Mouse (Mus musculus) forebrain, embryonic 12.5 days (tissue): ENCODE results near the gene Ccdc27. TPM values are rescaled to one million over a fixed set of nuclear protein-coding genes. Genes with fewer than 3 reads are reported as not detected.

Experiments
- ATAC-seq: fragments of 200-750 bp; cut with Nextera tagmentation; 2 replicates; pipeline ENCODE4 v1.8.0; 2017; ENCODE audit warnings: moderate TSS enrichment; ENCODE audit not compliant: low FRiP score
- H3K27ac ChIP-seq: fragments of 300-500 bp; sonication (generic); 2 replicates; pipeline ENCODE4 v1.5.1; 2016; ENCODE audit warnings: mild to moderate bottlenecking
- H3K27me3 ChIP-seq: fragments of 300-500 bp; sonication (generic); 2 replicates; pipeline ENCODE4 v1.6.1; 2016; ENCODE audit warnings: mild to moderate bottlenecking
- H3K36me3 ChIP-seq: fragments of 300-500 bp; sonication (generic); replicated peaks from 2 replicates; pipeline ENCODE4 v1.6.1; 2016; ENCODE audit warnings: mild to moderate bottlenecking
- H3K4me1 ChIP-seq: fragments of 300-500 bp; sonication (generic); 2 replicates; pipeline ENCODE4 v1.6.1; 2016
- H3K4me2 ChIP-seq: fragments of 300-500 bp; sonication (generic); 2 replicates; pipeline ENCODE4 v1.6.1; 2016; ENCODE audit warnings: mild to moderate bottlenecking, moderate library complexity
- H3K4me3 ChIP-seq: fragments of 300-500 bp; sonication (generic); replicated peaks from 2 replicates; pipeline ENCODE4 v1.5.1; 2016; ENCODE audit warnings: mild to moderate bottlenecking
- H3K9ac ChIP-seq: fragments of 300-500 bp; sonication (generic); 2 replicates; pipeline ENCODE4 v1.6.1; 2016; ENCODE audit warnings: mild to moderate bottlenecking
- H3K9me3 ChIP-seq: fragments of 300-500 bp; sonication (generic); 2 replicates; pipeline ENCODE4 v1.6.1; 2016
- WGBS: fragments of 180-500 bp; shearing (Covaris S2); methylation state at CpG from one replicate; pipeline ENCODE4 v1.1.7; 2016; 5-methylcytosine and 5-hydroxymethylcytosine counted together
- polyA plus RNA-seq: library from polyadenylated mRNA; unstranded; fragments of >200 nt; fragmentation: Nextera tagmentation; extraction: Ambion mirVana; gene quantifications from 2 replicates; pipeline ENCODE4 v1.2.1, GENCODE M21; 2016

Gene Ccdc27
- polyA plus RNA-seq, 1 experiment from 2014 or later, result not detected

DNA sequence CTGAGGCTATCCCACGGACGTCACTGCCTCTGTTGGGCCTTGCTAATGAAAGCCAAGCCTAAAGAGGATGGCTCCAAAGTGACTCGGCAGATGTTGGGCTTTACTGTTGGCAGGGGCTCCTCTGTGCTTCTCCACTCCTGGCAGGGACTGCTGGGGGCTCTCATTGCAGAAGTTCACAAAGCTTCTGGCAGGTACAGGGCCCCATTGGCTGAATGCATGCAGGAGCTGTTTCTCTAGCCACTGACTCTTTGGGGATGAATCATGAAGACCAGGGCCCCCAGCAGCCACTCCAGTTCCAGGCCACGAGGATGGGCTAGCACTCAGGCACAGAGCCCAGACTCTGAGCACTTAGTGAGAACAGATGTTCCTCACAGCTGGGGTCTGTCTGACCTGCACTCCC is 15.2 kb upstream of the Ccdc27 start:
- ATAC-seq, result no peak
- Histone ChIP-seq H3K4me1 (no peaks in the 10 kb centered on the region), H3K4me3 (no peak overlapping the region), H3K27me3 (0 out of 2 replicates have a peak, but pooled peaks cover 3% of the 10 kb centered on the region), H3K27ac (no peak overlapping the region), H3K9ac (no peak overlapping the region), H3K36me3 (no peaks in the 10 kb centered on the region), H3K9me3 (no peaks in the 10 kb centered on the region), H3K4me2 (no peak overlapping the region)
- 79% methylated on average over 4 of the region's 4 CpGs for WGBS

- Histone ChIP-seq H3K4me2 (no peak overlapping the region), H3K27me3 (0 out of 2 replicates have a peak, but pooled peaks cover 3% of the 10 kb centered on the region), H3K9me3 (no peaks in the 10 kb centered on the region), H3K36me3 (no peaks in the 10 kb centered on the region), H3K4me1 (no peaks in the 10 kb centered on the region), H3K9ac (no peak overlapping the region), H3K27ac (no peak overlapping the region), H3K4me3 (no peak overlapping the region)
- ATAC-seq, result no peak
- 70% methylated on average over 2 of the region's 2 CpGs for WGBS
These were observed 14.2 kb upstream of the Ccdc27 start for GRCm38 (mm10) chr4:154056661-154057060.

GRCm38 (mm10) chr4:154056046-154056445 is 13.6 kb upstream of the Ccdc27 start:
- H3K4me2 ChIP-seq, result no peak overlapping the region
- WGBS, result 76% methylated on average over 2 of the region's 2 CpGs

DNA sequence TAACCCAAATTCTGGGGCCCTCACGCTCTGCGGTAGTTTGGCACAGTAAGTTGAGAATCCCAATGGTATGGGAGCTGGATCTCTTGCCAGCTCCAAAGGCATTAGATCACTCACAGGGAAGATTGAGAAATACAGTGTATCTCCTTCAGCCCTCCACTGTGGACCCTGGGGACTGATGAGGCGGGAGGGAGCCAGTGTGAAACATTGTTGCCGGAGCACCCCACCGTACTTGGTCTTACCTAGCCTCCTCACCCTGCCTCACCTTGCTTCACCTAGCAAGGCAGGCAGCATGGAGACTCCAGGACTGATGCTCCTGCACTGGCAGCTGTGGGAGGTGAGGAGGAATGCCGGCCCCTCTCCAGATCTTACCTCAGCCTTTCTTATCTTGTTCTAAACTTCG is 13.0 kb upstream of the Ccdc27 start:
- H3K27ac ChIP-seq, result no peak overlapping the region
- 0 out of 2 replicates have a peak, but pooled peaks cover 3% of the 10 kb centered on the region for H3K27me3 ChIP-seq
- H3K9ac ChIP-seq, result no peak overlapping the region
- no peak overlapping the region for H3K4me2 ChIP-seq
- no peak overlapping the region for H3K4me3 ChIP-seq
- H3K36me3 ChIP-seq, result no peaks in the 10 kb centered on the region
- ATAC-seq, result no peak
- H3K9me3 ChIP-seq, result no peaks in the 10 kb centered on the region
- H3K4me1 ChIP-seq, result no peaks in the 10 kb centered on the region
- WGBS, result 89% methylated on average over 7 of the region's 7 CpGs

More at GRCm38 (mm10) chr4:154056046-154056445, 13.6 kb upstream of the Ccdc27 start:
- Histone ChIP-seq H3K4me1 (no peaks in the 10 kb centered on the region), H3K9ac (no peak overlapping the region), H3K36me3 (no peaks in the 10 kb centered on the region), H3K4me3 (no peak overlapping the region), H3K27me3 (0 out of 2 replicates have a peak, but pooled peaks cover 3% of the 10 kb centered on the region), H3K9me3 (no peaks in the 10 kb centered on the region), H3K27ac (no peak overlapping the region)
- ATAC-seq, result no peak

- Histone ChIP-seq H3K36me3 (no peaks in the 10 kb centered on the region), H3K9ac (no peak overlapping the region), H3K27ac (no peak overlapping the region), H3K4me3 (no peak overlapping the region), H3K4me1 (no peaks in the 10 kb centered on the region), H3K9me3 (no peaks in the 10 kb centered on the region), H3K4me2 (no peak overlapping the region), H3K27me3 (no peaks in the 10 kb centered on the region)
- WGBS, result 72% methylated on average over 4 of the region's 4 CpGs
- ATAC-seq, result no peak
These were observed 10.6 kb upstream of the Ccdc27 start for GRCm38 (mm10) chr4:154053065-154053464.

GRCm38 (mm10) chr4:154051401-154051800 is 8.9 kb upstream of the Ccdc27 start:
- H3K36me3 ChIP-seq, result no peaks in the 10 kb centered on the region
- no peak overlapping the region for H3K27ac ChIP-seq
- H3K9ac ChIP-seq, result no peak overlapping the region
- no peak for ATAC-seq
- H3K27me3 ChIP-seq, result no peaks in the 10 kb centered on the region
- no peak overlapping the region for H3K4me3 ChIP-seq
- WGBS, result 82% methylated on average over 3 of the region's 3 CpGs
- H3K4me1 ChIP-seq, result no peaks in the 10 kb centered on the region
- H3K9me3 ChIP-seq, result no peaks in the 10 kb centered on the region
- no peak overlapping the region for H3K4me2 ChIP-seq

DNA sequence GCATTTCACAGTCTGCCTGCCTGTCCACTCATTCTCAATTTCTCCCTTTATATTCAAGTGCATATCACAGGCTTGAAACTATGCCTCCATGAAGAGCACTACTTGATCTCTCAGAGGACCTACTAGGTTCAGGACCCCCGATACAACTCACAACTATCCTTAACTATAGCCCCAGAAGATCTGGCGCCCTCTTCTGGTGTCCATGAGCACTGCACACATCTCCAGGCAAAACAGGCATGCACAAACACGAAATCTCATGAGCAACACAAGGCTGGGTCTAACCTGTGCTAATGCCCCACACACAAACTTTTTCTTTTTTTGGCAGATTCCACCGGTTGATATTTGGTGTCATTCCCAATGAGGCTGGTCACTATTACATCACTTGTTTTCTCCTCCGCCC is 3.4 kb upstream of the Ccdc27 start:
- H3K4me3 ChIP-seq, result no peak overlapping the region
- ATAC-seq, result no peak
- H3K36me3 ChIP-seq, result no peaks in the 10 kb centered on the region
- H3K27me3 ChIP-seq, result peaks cover 6% of the 10 kb centered on the region; the same call in 1 of the 2 replicates
- no peak overlapping the region for H3K27ac ChIP-seq
- H3K9ac ChIP-seq, result no peak overlapping the region
- no peak overlapping the region for H3K4me2 ChIP-seq
- H3K4me1 ChIP-seq, result no peaks in the 10 kb centered on the region
- no peaks in the 10 kb centered on the region; the same call in 1 of the 2 replicates for H3K9me3 ChIP-seq
- 71% methylated on average over 5 of the region's 5 CpGs for WGBS

DNA sequence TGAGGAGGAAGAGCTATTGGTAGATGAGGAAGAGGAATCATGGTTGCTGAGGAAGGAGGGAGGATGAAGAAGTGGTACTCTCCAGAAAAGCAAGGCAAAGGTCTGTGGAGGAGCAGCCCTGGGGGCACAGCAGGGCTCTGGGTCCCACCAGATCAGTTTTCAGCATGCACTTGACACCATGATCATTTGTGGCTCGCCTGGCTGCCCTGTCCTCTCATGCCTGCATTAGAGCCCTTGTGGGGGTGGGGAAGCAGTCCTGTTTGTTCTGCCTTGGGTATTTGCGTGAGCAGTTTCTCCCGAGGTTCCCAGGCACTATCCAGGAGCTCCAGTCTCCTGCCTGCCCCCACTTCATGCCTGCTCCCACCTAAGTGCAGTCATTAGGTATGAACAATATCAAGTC is 5.4 kb downstream of the Ccdc27 start:
- Histone ChIP-seq H3K27me3 (peaks cover 17% of the 10 kb centered on the region; the same call in 1 of the 2 replicates), H3K4me2 (no peak overlapping the region), H3K9me3 (no peaks in the 10 kb centered on the region), H3K36me3 (no peaks in the 10 kb centered on the region), H3K4me3 (no peak overlapping the region), H3K4me1 (no peaks in the 10 kb centered on the region), H3K27ac (no peak overlapping the region), H3K9ac (no peak overlapping the region)
- ATAC-seq, result no peak
- 50% methylated on average over 3 of the region's 3 CpGs for WGBS

- Histone ChIP-seq H3K9ac (no peak overlapping the region), H3K27me3 (peaks cover 50% of the 10 kb centered on the region), H3K9me3 (no peaks in the 10 kb centered on the region), H3K4me3 (no peak overlapping the region), H3K4me1 (peaks cover 18% of the 10 kb centered on the region), H3K27ac (no peak overlapping the region), H3K4me2 (no peak overlapping the region), H3K36me3 (no peaks in the 10 kb centered on the region)
- ATAC-seq, result no peak
These were observed 13.8 kb downstream of the Ccdc27 start for GRCm38 (mm10) chr4:154028646-154029045.

DNA sequence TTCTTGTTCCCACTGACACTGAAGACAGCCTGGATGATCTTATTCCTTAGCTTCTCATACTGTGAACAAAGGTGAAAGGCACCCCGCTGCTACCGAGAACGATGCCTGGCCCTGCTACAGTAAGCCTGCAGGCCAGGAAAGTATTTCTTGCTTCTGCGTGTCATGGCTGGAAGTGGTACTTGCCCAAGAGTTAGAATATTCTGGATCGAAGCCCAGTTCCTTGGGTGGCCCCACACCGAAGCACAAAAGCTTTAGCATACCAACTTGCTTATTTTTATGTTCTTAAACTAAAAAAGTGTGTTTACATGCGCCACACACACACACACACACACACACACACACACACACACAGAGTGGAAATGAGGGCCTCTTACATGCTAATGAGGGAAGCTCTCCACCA is 14.4 kb downstream of the Ccdc27 start:
- ATAC-seq, result no peak
- 83% methylated on average over 7 of the region's 7 CpGs for WGBS
- Histone ChIP-seq H3K4me3 (no peak overlapping the region), H3K4me1 (peaks cover 18% of the 10 kb centered on the region), H3K9ac (no peak overlapping the region), H3K4me2 (no peak overlapping the region), H3K27ac (no peak overlapping the region), H3K9me3 (no peaks in the 10 kb centered on the region), H3K27me3 (peaks cover 48% of the 10 kb centered on the region), H3K36me3 (no peaks in the 10 kb centered on the region)

- H3K9me3 ChIP-seq, result no peaks in the 10 kb centered on the region
- ATAC-seq, result no peak
- H3K27ac ChIP-seq, result no peak overlapping the region
- 35% methylated on average over 2 of the region's 2 CpGs for WGBS
- H3K4me3 ChIP-seq, result peak overlapping the region; percentile 30; the same call in 1 of the 2 replicates
- peak overlapping the region; percentile 58 for H3K4me2 ChIP-seq
- peak overlapping the region; percentile 48; the same call in 1 of the 2 replicates for H3K9ac ChIP-seq
- H3K36me3 ChIP-seq, result peaks cover 11% of the 10 kb centered on the region
- H3K27me3 ChIP-seq, result peaks cover 42% of the 10 kb centered on the region
- H3K4me1 ChIP-seq, result peaks cover 18% of the 10 kb centered on the region
These were observed 16.1 kb downstream of the Ccdc27 start for GRCm38 (mm10) chr4:154026441-154026761.

DNA sequence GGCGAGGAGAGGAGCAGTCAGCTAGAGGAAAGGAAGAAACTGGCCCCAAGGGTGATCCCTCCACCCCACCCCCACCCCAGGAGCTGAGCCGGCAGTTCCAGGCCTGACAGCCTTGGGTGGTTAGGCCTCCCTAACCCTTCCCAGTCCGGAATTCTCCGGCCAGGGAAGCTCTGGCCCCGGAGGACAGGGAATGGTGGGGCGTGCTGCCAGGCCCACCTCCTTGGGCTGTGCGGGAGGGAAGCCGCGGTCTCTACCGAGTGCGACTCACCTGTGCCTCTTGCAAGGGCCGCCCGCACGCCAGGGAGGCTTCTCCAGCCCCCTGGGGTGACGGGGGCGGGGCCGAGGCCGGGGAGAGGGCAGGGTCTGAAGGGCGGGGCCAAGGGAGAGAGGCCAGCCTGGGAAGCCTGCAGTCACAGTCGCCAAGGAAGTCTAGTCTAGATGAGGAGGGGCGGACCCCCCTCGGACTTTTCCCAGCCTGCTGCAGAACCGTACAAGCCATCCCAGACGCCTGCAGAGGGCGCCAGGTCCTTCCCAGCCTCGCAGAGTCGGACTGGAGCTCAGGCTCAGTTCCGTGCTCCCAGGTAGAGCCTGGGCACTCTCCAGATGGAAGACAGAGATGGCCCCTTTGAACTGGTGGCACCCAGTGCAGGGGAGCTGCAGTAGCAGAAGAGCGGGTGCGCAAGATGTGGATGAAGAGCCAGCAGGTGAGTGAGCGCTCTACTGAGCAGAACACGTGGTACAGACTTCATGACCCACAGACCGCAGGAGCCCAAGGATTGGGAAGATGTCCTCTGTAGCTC is 16.6 kb downstream of the Ccdc27 start, which contains the start of gene Smim1:
TSS of gene Smim1 (minus strand) at position 590 of the 800 bp plus-strand sequence.
- Histone ChIP-seq H3K27ac (no peak within 1 kb of the TSS), H3K36me3 (peaks cover 17% of the 10 kb centered on the region), H3K27me3 (peaks cover 42% of the 10 kb centered on the region), H3K4me2 (peak within 1 kb of the TSS; percentile 58), H3K9me3 (no peaks in the 10 kb centered on the region), H3K4me3 (peak within 1 kb of the TSS; percentile 30), H3K4me1 (peaks cover 18% of the 10 kb centered on the region), H3K9ac (peak within 1 kb of the TSS; percentile 48)
- peak; percentile 39; the same call in 1 of the 2 replicates for ATAC-seq
- 2% methylated on average over 33 of the region's 33 CpGs for WGBS
